Mouse (Mus musculus) thymus, postnatal 14 days (tissue): Measurements from ENCODE around the gene Kif6.

Experiments
- DNase-seq: peaks from one replicate; pipeline ENCODE4 v3.0.0; 2021

The Kif6 gene

GRCm38 (mm10) chr17:49792217-49792743 lies 177.3 kb downstream of the Kif6 start:
- no peak for DNase-seq

DNA sequence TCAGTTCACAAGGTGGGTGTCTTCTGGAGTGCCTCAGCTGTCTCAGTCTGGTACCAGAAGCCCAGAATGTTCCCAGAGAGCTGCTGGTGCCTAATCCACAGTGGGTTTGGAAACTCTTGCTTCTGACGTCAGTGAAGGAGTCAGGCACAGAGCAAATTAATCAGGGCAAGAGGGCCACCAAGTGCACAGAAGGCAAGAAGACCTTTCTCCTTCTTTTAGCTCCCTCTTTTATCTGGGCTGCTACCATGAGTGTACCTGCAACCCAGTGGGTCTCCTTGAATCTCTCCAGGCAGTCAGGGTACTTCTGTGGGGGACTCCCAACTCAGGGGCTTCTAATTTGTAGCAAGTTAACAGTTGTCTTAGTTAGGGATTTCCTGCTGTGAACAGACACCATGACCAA lies 178.0 kb downstream of the Kif6 start:
- no peak for DNase-seq

GRCm38 (mm10) chr17:49793965-49794364 lies 179.0 kb downstream of the Kif6 start:
- no peak for DNase-seq

GRCm38 (mm10) chr17:49795241-49795640 lies 180.3 kb downstream of the Kif6 start:
- no peak for DNase-seq

- no peak for DNase-seq
These were observed 181.2 kb downstream of the Kif6 start for GRCm38 (mm10) chr17:49796116-49796515.

GRCm38 (mm10) chr17:49799168-49799567 lies 184.2 kb downstream of the Kif6 start:
- no peak for DNase-seq

DNA sequence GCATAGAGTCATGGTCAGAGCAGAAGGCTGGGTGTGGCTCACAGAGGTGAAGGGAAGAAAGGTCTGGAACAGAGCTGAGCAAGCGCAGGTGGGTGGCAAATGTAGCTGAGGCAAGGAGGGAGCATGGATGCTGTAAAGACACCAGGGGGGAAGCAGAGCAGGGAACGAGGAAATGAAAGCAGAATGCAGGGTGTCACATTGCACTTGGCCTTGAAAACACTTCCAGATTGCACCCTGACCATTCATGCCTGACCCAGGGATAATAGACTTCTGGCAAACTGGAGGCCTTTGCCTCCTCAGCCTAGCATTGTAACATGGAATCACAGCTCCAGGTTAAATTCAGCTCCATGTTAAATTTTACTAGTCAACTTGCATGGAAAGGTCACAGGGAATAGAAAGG lies 185.2 kb downstream of the Kif6 start:
- no peak for DNase-seq

DNA sequence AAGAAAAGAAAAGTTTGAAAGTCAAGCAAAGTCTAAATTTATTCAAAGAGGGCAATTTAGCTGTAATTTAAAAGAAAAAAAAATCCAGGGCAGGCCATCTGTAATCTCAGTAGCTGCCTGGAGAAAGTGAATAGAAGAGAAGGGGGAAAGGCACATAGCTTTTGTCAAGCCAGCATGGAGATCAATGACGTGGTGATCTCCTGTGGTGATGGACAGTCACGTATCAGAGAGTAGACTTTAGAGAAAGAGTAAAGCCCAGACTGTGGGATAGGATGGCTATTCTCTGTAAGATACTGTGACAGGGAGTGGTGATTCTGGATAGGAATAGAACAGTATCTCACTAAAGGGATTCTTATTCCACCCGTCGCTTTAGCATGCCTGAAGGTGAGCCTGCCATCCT lies 192.5 kb downstream of the Kif6 start:
- DNase-seq, result no peak

- no peak for DNase-seq
These were observed 193.9 kb downstream of the Kif6 start for GRCm38 (mm10) chr17:49808712-49809343.

GRCm38 (mm10) chr17:49813893-49814640 lies 199.1 kb downstream of the Kif6 start:
- DNase-seq, result no peak

DNA sequence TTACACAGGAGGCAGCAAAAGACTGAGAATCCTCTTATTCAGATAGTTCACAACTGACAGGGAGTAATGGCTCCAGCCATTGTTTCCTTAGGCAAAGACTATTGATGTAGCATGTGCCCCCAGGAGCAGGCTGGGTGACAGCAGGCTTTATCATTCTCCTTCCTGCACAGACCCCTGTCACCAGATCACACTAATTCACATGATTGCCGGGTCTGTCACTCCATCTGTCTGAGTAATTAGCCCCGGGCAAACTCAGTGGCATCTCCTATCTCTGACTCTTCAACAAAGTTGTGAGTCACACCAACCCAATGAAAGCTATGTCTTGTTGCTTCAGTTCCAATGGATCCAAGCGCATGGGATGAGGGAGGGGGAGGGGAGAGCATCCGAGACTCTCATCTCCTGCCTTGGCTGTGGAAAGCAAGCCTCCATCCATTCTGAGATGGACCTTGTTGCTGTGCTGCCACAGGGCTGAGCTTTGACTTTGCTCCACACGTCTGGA lies 201.2 kb downstream of the Kif6 start:
- no peak for DNase-seq

DNA sequence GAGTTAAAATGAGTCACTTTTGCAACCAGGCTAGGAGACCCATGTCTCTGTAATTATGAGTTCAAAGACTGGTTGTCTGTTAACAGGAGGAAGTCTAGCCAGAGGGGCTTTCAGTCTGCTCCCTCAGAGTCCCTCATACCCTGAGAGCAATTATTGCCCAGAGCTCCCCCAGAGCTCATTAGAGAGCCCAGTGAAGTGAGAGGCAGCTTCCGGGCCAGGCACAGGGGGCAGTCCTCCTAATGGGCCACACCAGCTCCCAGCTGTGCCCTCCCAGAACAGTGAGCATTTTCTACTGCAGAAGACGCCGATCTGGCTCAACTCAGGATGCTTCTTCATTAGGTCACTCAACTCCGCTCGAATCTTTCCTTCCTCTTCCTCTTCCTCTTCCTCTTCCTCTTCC lies 201.8 kb downstream of the Kif6 start:
- no peak for DNase-seq

GRCm38 (mm10) chr17:49820203-49820602 lies 205.3 kb downstream of the Kif6 start:
- DNase-seq, result no peak

DNA sequence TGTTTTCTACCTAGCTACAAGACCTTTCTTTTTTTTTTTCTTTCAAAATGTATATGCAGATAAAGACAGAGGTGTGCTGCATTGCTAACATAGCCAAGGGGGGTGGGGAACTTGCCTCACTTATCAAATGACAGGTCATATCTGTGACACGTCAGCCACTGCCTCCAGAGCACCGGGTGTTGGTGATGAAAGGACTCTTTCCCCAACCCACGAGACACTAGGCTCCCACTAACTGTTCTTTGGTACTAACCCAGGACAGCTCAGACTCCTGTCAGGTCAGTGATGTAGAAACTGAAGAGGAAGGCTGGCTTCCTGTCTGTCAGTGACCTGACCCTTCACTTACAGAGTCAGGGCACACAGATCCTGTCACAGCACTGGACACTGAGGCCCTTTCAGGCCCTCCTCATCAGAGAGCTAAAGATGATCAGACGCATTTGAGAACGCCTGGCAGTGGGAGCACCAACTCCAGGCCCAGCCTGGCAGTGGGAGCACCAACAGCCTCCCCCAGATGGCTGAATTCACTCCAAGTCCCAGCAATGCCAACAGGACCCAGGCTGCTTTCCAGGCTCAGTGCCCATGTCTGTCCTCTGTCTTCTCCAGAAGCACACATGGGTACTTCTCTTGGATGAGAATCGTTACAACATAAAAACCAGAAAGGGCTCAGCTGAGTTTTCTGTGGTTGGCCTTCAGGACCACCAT lies 209.4 kb downstream of the Kif6 start:
- no peak for DNase-seq

GRCm38 (mm10) chr17:49824841-49825450 lies 210.0 kb downstream of the Kif6 start:
- DNase-seq, result no peak

DNA sequence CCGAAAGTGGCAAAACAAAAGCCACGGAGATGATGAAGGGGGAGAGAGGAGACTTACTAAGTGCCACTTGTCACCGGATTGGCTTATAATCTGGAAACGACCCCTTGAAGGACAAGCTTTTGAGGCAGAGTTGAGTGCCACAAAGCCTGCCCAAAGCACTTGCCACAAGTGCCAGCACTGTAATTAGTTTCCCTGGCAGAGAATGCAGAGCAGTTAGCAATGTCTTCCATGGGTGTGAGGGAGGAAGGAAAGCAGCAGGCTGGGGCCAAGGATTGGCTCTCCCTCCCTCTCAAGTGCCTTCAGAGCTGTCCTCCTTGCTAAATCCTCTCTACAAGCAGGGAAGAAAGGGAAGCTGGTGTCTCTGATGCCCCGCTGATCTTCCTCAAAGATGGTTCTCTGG lies 210.9 kb downstream of the Kif6 start:
- DNase-seq, result no peak

DNA sequence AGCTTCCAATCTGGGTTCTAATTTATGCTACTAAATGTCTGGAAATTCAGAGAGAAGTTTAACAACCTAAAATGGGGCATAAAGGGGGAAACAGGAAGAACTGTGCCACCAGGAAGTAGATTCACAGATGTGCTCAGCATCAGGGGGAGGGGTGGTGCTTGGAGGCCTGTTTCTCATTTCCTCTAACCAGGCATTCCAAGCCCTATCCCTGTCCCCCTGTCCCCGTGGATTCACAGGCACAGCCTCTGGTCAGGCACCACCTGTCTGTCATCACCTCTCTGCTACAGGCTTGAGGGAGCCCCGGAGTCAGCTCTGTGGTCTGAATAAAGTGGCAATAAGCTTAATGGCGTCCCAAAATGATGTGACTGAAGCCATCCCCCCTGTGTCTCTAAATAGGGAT lies 216.8 kb downstream of the Kif6 start:
- DNase-seq, result no peak

- DNase-seq, result no peak
These were observed 219.2 kb downstream of the Kif6 start for GRCm38 (mm10) chr17:49834044-49834545.

GRCm38 (mm10) chr17:49837417-49837816 lies 222.5 kb downstream of the Kif6 start:
- no peak for DNase-seq

GRCm38 (mm10) chr17:49839243-49839642 lies 224.3 kb downstream of the Kif6 start:
- no peak for DNase-seq

- no peak for DNase-seq
These were observed 236.3 kb downstream of the Kif6 start for GRCm38 (mm10) chr17:49851210-49851609.

DNA sequence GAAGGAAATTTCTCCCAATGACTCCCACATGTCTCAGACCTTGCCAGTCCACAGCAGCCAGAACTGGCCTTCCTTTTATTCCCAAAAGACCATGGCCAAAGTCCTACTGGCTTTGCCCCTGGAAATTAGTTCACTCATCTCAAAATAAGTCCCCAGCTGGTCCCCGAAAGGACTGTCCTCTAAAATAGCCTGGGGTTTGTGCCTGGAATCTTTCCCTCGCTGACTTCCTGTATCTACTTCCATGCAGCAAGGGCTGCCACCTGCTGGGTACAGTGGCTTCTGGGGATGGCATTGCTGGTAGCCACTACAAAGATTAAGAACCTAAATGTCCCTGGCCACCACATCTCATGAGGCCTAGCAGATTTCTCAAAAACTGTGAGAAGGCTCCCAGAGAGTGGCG lies 237.2 kb downstream of the Kif6 start:
- DNase-seq, result no peak

DNA sequence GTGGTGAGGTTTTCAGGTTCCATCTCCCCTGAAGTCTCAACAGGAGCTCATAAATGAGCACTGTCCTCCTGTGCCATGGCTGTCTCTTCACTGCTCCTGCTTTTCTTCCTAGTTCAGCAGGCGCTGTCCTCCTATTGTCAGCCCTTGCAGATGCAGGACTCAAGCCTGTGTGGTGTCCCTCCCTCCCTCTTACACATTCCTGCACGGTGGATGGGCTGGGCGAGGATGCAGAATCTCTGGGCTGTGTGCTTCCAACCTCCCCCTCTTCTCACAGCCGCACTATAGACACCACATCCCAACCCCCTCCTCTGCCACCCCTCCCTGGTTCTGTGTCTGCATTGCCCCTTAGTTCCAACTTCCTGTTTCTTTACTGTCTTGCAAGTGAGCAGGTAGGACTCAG lies 240.8 kb downstream of the Kif6 start:
- DNase-seq, result no peak
